Mouse (Mus musculus): ENCODE data around the gene Myo1e.

DNA sequence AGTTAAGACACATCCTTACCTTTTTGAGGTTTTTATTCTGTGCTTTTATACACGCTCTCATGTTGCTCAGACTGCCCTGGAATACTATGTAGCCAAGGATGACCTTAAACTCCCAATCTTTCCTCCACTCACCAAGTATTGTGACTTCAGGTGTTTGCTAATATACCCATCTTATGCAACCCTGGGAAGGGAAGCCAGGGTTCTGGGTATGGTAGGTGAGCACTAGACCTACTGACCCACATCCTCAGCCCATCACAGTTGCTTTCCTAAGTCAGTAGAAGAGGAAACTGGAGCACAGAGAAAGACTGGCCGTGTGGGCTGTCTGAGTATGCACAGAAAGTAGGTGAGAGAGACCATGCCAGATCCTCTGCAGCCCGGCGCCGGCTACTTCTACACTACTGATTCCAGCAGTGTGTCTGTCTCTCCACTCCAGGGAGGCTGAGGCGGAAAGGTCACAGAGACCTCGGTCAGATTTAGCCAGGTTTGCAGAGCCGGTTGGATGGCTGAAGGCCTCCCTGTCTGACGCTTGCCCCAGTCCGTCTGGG is 44.4 kb downstream of the Myo1e start:
- no peak for TF ChIP-seq CTCF (IDR thresholded peaks at IDR 0.05; ENCODE audit: borderline replicate concordance, extremely low read depth, insufficient read depth, insufficient read length)
- TF ChIP-seq POLR2A (IDR thresholded peaks at IDR 0.05; ENCODE audit: borderline replicate concordance, extremely low read depth, insufficient read depth, insufficient read length, poor library complexity, severe bottlenecking), result no peak
